Mouse (Mus musculus): ENCODE results near the gene Fpgs. TPM values are rescaled to one million over a fixed set of nuclear protein-coding genes. Genes with fewer than 3 reads are reported as not detected.

Gene Fpgs
- total RNA-seq (2021): 1 to 10 TPM; 3.9 to 4.7 TPM
- long read RNA-seq, experiment 1, partial matches to known transcripts: 4 of 6 reads
- long read RNA-seq, experiment 1, other reads (novel, unspliced or antisense): 1 of 6 reads
- long read RNA-seq, experiment 2, transcript Fpgs-201 (15 exons, 2,273 nt): major isoform, 12 of 14 reads
- long read RNA-seq, experiment 2, partial matches to known transcripts: 0 of 14 reads
- long read RNA-seq, experiment 2, other reads (novel, unspliced or antisense): 2 of 14 reads

DNA sequence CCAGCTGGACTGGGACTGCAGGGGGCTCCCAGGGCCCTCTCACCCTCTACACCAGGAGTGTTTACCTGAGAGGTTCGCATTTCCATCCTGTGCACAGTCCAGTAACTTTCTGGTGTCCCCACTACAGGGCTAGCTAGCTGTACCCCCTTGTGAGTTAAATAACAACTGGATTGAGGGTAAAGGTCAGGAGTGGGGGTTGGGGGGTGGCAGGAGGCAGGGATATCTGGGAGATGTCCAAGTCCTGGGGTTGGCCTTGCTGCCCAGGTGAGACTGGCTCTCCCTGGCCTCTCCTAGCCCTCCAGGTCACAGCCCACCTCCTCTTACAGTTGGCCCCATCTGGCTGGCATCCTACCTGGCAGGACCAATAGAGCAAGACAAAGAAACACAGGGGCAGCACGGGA, at the start of gene Fpgs:
Fpgs (minus strand) TSS at position 125 of the 401 bp plus-strand sequence.
- DNase-seq: no peak

DNA sequence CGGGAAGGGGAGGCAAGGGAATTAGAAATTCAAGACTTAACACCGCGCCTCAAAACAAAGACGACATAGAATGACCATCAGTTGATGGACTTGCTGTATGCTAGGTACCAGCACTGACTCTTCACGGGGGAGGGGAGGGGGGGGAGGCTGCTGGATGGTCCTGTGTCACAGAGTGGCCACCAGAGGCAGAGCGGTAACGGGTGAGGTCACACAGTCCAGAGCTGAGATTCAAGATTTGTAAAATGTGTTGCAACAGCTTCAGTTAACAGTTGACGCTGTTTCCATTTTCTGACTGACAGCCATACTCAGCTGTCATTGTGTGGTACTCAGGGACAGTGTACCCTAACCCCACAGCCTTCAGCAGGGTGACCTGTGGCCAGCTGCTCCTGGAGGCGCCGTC, 48.2 kb upstream of the Fpgs start:
- no peak for DNase-seq

GRCm38 (mm10) chr2:32751665-32752033, 47.7 kb upstream of the Fpgs start:
- no peak for DNase-seq

DNA sequence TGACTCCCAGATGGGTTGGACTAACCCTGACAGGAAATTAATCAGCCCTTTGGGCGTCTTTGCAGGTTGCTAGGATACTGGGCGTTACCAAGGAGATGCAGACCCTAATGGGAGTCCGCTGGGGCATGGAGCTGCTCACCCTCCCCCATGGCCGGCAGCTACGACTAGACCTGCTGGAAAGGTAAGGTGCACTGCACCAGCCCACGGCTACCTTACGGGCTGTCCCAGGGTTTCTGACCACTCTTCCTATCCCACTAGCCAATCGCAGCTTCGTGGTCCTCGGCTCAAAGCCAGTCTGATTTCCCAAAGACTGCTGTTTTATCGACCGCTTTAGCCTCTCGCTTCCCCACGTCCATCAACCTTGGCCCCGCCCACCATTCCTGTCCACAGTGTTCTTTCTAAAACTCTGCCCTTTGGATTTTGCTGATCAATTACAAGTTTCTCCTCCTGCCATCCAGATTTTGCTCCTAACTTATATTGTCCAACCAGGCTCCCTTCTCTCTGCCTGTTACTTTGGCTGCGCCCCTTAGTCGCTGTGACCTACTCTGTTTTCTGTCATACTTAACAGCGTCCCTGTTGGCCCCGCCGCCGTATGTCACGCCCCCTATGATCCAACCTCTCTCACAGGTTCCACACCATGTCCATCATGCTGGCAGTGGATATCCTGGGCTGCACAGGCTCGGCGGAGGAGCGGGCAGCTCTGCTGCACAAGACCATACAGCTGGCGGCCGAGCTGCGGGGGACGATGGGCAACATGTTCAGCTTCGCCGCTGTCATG, 47.1 kb upstream of the Fpgs start:
- DNase-seq: no peak

DNA sequence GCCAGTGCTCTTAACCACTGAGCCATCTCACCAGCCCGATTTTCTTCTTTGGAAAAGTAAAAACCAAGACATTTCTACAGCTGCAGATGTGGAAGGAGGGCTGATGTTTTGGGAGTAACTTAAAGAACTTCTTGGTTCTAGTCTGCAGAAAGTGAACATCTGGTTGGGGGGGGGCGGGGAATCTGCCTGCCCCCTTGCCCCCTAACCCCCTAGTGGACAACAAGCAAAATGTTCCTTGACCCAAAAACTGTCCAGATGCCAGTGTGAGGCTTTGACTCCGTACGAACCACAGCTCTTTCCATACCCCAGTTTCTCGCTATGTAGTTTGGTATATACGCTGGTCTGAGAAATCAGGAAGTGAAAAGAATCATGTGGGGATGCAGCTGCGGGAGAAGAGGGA, 46.3 kb upstream of the Fpgs start:
- DNase-seq: no peak

- no peak for DNase-seq
Measured at GRCm38 (mm10) chr2:32749082-32749481, 45.1 kb upstream of the Fpgs start.

DNA sequence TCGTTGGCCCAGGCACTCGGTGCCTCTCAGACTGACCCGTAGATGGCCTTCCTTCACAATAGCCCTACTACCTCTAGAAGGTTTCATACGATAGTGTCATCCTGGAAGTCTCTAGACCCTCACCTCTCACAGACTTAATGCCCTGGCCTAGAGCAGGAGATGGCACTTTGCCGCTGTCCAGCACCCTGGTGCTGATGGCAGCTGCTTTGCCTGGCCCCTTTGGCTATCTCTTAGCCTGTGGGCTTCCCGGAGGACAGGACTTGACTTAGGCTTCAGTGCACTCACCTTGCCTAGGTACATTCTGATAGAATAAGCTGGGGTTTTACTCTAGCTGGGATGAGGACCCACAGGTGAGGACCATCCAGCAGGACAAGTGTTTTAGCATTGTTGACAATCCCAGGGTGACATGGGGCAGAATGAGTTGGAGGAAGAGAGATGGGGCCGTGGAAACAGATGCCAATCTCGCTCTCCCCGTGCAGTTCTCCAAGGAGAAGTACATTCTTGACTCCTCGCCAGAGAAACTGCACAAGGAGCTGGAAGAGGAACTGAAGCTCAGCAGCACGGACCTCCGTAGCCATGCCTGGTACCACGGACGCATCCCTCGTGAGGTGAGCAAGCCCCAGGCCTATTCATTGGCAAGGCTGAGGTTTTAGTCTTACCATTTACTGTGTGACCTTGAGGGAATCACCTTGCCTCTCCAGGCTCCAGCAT, 40.5 kb upstream of the Fpgs start:
- DNase-seq: no peak

- DNase-seq: no peak
Measured at GRCm38 (mm10) chr2:32742173-32742531, 38.2 kb upstream of the Fpgs start.

DNA sequence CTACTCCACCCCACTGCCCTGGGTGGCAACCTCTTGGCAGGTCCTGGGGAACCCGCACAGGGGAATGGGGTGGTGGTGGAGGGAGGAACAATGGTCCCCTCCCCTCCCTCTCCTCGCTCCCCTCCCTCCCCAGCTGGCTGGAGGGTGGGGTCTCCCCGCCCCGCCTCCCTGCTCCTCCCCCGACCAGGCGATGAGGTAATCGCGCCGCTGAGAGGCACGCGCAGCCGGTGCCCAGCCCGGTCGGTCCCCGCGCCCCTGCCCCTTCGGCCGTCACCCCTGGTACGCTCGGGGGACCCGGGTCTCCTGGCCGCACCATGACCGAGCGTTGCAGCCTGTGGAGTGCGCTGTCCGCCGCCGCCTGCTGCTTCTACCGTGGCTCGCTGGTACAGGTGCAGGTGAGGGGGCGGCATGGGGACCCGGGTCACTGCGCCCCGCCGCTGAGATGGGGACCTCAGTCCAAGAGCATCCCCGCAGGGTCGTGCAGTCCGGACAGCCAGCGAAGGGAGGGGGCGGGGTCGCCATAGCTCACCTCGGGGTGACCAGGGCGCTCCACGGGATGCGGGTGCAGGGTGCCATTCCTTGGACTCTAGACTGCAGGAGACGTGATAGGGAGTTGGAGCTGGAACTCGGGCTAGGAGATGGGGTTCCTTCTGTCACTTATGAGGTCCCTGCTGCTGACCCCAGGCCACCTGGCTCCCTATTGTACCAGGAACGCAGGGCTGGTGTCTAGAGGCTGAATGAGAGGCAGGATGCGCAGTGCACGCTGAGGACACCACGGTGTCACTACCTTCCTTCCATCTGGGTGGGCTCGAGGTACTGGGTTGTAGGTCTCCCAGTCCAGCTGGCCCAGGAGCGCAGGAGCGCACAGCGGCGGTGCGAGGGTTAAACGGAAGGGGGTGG, 37.6 kb upstream of the Fpgs start:
- no peak for DNase-seq

- DNase-seq: no peak
Measured at GRCm38 (mm10) chr2:32740916-32741272, 36.9 kb upstream of the Fpgs start, which contains the start of gene 6330409D20Rik. TSS of gene 6330409D20Rik (minus strand) at chr2:32741016.

DNA sequence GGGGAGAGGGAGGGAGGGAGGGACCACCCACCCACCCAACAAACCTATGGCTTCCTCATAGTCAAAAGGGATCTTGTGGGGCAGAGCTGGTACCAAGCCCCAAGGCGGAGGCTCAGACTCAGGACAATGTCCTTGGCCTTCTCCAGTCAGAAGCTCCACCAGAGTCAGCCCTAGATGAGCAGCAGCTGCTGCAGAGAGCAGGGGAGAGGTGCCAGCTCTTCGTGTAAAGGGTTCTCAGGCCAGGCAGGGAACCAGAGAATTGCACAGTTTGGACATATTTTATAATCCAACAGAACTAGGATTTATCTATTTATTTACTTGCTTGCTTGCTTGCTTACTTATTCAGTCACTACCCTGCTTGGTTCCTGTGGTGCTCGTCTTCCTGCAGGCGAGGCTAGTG, 35.4 kb upstream of the Fpgs start:
- no peak for DNase-seq

GRCm38 (mm10) chr2:32737008-32737407, 33.1 kb upstream of the Fpgs start:
- no peak for DNase-seq

GRCm38 (mm10) chr2:32736306-32736829, 32.4 kb upstream of the Fpgs start:
- no peak for DNase-seq

- peak; percentile 71 for DNase-seq
Measured at GRCm38 (mm10) chr2:32734933-32735332, 31.0 kb upstream of the Fpgs start.

DNA sequence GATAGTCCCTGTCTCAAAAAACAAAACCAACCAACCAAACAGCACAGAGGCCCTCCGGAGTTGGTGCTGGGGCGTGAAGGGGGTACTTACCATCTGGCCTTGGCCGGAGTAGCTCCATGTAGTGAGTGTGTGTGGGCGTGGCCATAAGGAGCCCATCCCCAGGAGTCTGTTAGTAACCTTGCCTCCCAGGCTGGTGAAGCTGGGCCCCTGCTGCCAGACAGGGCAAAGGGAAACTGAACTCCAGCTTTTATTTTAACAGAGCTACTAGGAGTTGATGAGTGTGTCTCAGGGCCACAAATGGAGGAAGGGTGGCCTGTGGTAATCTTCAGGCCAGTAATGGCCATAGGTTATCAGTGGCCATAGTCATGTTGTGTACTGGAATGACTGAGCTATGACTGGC, 30.5 kb upstream of the Fpgs start:
- no peak for DNase-seq

GRCm38 (mm10) chr2:32732695-32733094, 28.8 kb upstream of the Fpgs start:
- DNase-seq: no peak

DNA sequence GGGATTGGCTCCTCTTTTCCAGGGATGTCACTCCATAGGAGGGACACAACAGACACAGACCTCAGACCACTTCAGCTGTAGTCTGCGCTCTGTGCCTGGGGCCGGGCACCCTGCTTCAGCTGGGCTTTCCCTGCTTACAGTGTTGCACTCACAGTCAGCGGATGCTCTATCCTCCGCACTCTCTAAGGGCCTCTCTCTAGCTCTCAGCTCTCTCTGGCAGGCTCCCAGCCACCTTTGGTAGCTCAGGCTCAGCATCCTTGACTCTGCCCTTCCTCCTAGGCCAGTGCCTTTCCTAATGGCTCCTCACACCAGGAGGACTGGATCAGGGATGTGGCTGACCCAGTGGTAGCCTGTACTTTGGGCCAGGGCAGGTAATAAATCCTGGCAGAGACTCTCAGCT, 28.0 kb upstream of the Fpgs start:
- DNase-seq: no peak

- DNase-seq: no peak
Measured at GRCm38 (mm10) chr2:32730854-32731253, 26.9 kb upstream of the Fpgs start.

GRCm38 (mm10) chr2:32729547-32729946, 25.6 kb upstream of the Fpgs start:
- DNase-seq: no peak

GRCm38 (mm10) chr2:32728463-32728862, 24.5 kb upstream of the Fpgs start:
- peak; percentile 65 for DNase-seq

DNA sequence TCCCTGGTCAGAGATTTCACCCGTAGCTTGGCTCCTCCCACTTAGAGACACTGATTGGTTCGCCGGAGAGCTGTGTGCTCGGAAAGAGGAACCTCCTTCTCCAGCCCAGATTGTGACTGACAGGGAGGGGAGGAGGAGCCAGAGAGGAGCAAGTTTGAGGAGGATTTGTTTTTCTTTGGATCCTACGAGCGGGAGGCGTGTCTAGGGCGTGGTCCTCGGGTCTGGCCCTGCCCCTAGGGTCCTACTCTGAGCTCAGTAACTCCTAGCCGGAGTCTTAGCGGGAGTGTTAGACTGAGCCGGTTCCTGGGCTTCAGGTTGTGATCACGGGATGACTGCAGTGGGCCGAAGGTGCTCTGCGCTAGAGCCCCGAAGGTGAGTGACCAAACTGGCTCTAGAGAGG, 23.5 kb upstream of the Fpgs start:
- peak; percentile 96 for DNase-seq

Measured in gastrocnemius, postnatal 25 days (tissue).